Mouse (Mus musculus) myocyte (in vitro differentiated cells): ENCODE results near the gene Olfr1417.
"Not testable (repeated sequence)": the region's sequence is repeated elsewhere in the genome, so short reads cannot be mapped to it uniquely, and the experiment has no call there.

Experiments used
- CEBPB ChIP-seq: IDR thresholded peaks from 2 replicates; pipeline ENCODE4 v1.6.1; 2011; ENCODE audit warnings: mild to moderate bottlenecking, moderate library complexity; ENCODE audit not compliant: poor library complexity, insufficient read depth, severe bottlenecking
- E2F4 ChIP-seq: IDR thresholded peaks from one replicate; pipeline ENCODE4 v1.6.1; 2011; ENCODE audit warnings: mild to moderate bottlenecking, control low read depth, moderate library complexity; ENCODE audit not compliant: insufficient read depth
- MAX ChIP-seq: IDR thresholded peaks from one replicate; pipeline ENCODE4 v1.6.1; 2011; ENCODE audit warnings: low read depth, mild to moderate bottlenecking, control low read depth
- POLR2A ChIP-seq: IDR thresholded peaks from one replicate; pipeline ENCODE4 v1.6.1; 2011; ENCODE audit warnings: low read depth, mild to moderate bottlenecking, control low read depth, moderate library complexity; ENCODE audit not compliant: insufficient read length
- POLR2AphosphoS2 ChIP-seq: IDR thresholded peaks from one replicate; pipeline ENCODE4 v1.6.1; 2011; ENCODE audit warnings: low read depth, control low read depth; ENCODE audit not compliant: insufficient read length
- REST ChIP-seq: IDR thresholded peaks from one replicate; pipeline ENCODE4 v1.6.1; 2011; ENCODE audit warnings: mild to moderate bottlenecking, control low read depth, moderate library complexity; ENCODE audit not compliant: insufficient read depth, insufficient read length
- TCF12 ChIP-seq: IDR thresholded peaks from one replicate; pipeline ENCODE4 v1.6.1; 2011; ENCODE audit warnings: mild to moderate bottlenecking, control low read depth; ENCODE audit not compliant: poor library complexity, insufficient read depth, severe bottlenecking
- TCF3 ChIP-seq: IDR thresholded peaks from one replicate; pipeline ENCODE4 v1.6.1; 2011; ENCODE audit warnings: low read depth, control low read depth; ENCODE audit not compliant: insufficient read length
- USF1 ChIP-seq: IDR thresholded peaks from one replicate; pipeline ENCODE4 v1.6.1; 2011; ENCODE audit warnings: low read depth, mild to moderate bottlenecking, control low read depth, moderate library complexity

DNA sequence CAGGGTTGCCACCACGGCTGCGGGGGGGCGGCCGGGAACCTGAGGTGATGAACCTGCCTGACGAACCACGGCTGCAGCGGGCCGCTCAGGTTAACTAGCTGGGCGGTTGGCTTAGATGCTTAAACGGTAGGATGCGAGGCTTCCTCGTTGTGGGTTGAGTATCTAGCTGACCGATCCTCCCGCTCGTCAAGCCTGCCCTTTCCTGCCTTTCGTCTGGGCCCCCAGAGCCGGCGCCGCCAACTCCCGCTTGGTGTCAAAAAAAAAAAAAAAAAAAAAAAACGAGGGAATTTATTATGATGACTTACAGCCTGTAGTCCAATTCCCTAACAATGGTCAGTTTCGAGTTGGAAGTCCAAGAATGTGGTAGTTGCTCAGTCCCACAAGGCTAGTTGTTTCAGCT lies 39.4 kb upstream of the Olfr1417 start:
- not testable (repeated sequence) for TF ChIP-seq MAX, USF1, POLR2A, REST, TCF12, TCF3, CEBPB, POLR2AphosphoS2, E2F4
